Mouse (Mus musculus) CD4-positive, CD25-positive, alpha-beta regulatory T cell, adult 2 months (primary cell): Measurements from ENCODE around the gene Rps6ka6.

Experiments used
- DNase-seq: peaks from one replicate; pipeline ENCODE4 v3.0.0-alpha.2; 2012; ENCODE audit warnings: low read depth, low spot score

Gene Rps6ka6

GRCm38 (mm10) chrX:111537859-111538258, at the start of gene Rps6ka6:
Rps6ka6 (minus strand) TSS chrX:111537959.
- DNase-seq = no peak

GRCm38 (mm10) chrX:111577044-111577443, 39.3 kb upstream of the Rps6ka6 start:
- no peak for DNase-seq

- DNase-seq = no peak
These were observed 19.6 kb downstream of the Rps6ka6 start for GRCm38 (mm10) chrX:111518206-111518605.

- no peak for DNase-seq
These were observed 74.1 kb downstream of the Rps6ka6 start for GRCm38 (mm10) chrX:111463565-111464093.

GRCm38 (mm10) chrX:111462833-111463564, 74.8 kb downstream of the Rps6ka6 start:
- DNase-seq = peak; percentile 10

- DNase-seq = peak; percentile 0
These were observed 75.3 kb downstream of the Rps6ka6 start for GRCm38 (mm10) chrX:111462495-111462832.

- DNase-seq = no peak
These were observed 75.7 kb downstream of the Rps6ka6 start for GRCm38 (mm10) chrX:111462092-111462491.

- no peak for DNase-seq
These were observed 77.6 kb downstream of the Rps6ka6 start for GRCm38 (mm10) chrX:111460166-111460565.

- no peak for DNase-seq
These were observed 101.2 kb downstream of the Rps6ka6 start for GRCm38 (mm10) chrX:111436571-111436970.

GRCm38 (mm10) chrX:111414775-111415174, 123.0 kb downstream of the Rps6ka6 start:
- DNase-seq = no peak

- no peak for DNase-seq
These were observed 132.9 kb downstream of the Rps6ka6 start for GRCm38 (mm10) chrX:111404816-111405215.

GRCm38 (mm10) chrX:111377020-111377419, 160.7 kb downstream of the Rps6ka6 start:
- DNase-seq = no peak

GRCm38 (mm10) chrX:111374177-111374576, 163.6 kb downstream of the Rps6ka6 start:
- DNase-seq = no peak
